Mouse (Mus musculus) heart, adult 2 months (tissue): ENCODE results near the gene Ctrb1. TPM values are rescaled to one million over a fixed set of nuclear protein-coding genes. Genes with fewer than 3 reads are reported as not detected.

Experiments
- DNase-seq, 2 experiments: peaks; one replicate each; pipeline ENCODE4 v3.0.0; 2021
- H3K27ac ChIP-seq: fragments of 200-600 bp; 2 replicates; pipeline ENCODE4 v1.8.1; 2022
- H3K27me3 ChIP-seq: fragments of 200-500 bp; 2 replicates; pipeline ENCODE4 v1.6.1; 2012; ENCODE audit warnings: mild to moderate bottlenecking, low read length, inconsistent platforms, mixed read lengths; ENCODE audit not compliant: control insufficient read depth, insufficient read depth
- H3K36me3 ChIP-seq: fragments of 200-500 bp; 2 replicates; pipeline ENCODE4 v1.6.1; 2012; ENCODE audit warnings: low read length, inconsistent platforms; ENCODE audit not compliant: control insufficient read depth, insufficient read depth
- H3K4me1 ChIP-seq: fragments of 200-500 bp; 2 replicates; pipeline ENCODE4 v1.6.1; 2011; ENCODE audit warnings: low read length; ENCODE audit not compliant: control insufficient read depth, insufficient read depth
- H3K4me3 ChIP-seq: fragments of 200-600 bp; 2 replicates; pipeline ENCODE4 v1.8.1; 2022
- H3K79me2 ChIP-seq: fragments of 200-500 bp; replicated peaks from 2 replicates; pipeline ENCODE4 v1.6.1; 2012; ENCODE audit warnings: mild to moderate bottlenecking, inconsistent platforms, low read length, moderate library complexity, mixed read lengths; ENCODE audit not compliant: control insufficient read depth, insufficient read depth
- H3K9ac ChIP-seq: fragments of 200-500 bp; 2 replicates; pipeline ENCODE4 v1.6.1; 2012; ENCODE audit warnings: low read depth, mild to moderate bottlenecking, control low read depth, inconsistent platforms, low read length, mixed read lengths
- CTCF ChIP-seq: fragments of 200-600 bp; IDR thresholded peaks from 2 replicates; pipeline ENCODE4 v1.8.1; 2022; ENCODE audit warnings: antibody characterized with exemption, mild to moderate bottlenecking, moderate library complexity
- EP300 ChIP-seq: fragments of 200-500 bp; IDR thresholded peaks from 2 replicates; pipeline ENCODE4 v1.6.1; 2011; ENCODE audit warnings: low read depth, low read length, control low read depth; ENCODE audit not compliant: insufficient read depth
- POLR2A ChIP-seq: fragments of 200-500 bp; IDR thresholded peaks from 2 replicates; pipeline ENCODE4 v1.6.1; 2011; ENCODE audit warnings: mild to moderate bottlenecking, low read depth, low read length, control low read depth; ENCODE audit not compliant: insufficient read depth
- WGBS: fragments of 180-500 bp; shearing (Covaris S2); methylation state at CpG from one replicate; pipeline ENCODE4 v1.1.7; 2018; 5-methylcytosine and 5-hydroxymethylcytosine counted together
- intact Hi-C: fragments of 180-260 bp; cut with DNase I; formaldehyde crosslinking; loops from one replicate; pipeline ENCODE4 v1.15.1; 2025
- polyA plus RNA-seq: library from polyadenylated mRNA; depleted of rRNA; stranded (reverse); fragments of >200 nt; gene quantifications from 2 replicates; pipeline ENCODE4 v1.2.3, GENCODE M21; 2012
- total RNA-seq, 2 experiments: library from RNA; stranded (reverse); gene quantifications; 2 replicates each; pipeline ENCODE4 v1.2.3; 2021

The Ctrb1 gene
- total and polyA plus RNA-seq, 3 experiments: 0.68 TPM; not detected in 2

- intact Hi-C loops: no loop called here
- Histone ChIP-seq H3K4me3 (peak overlapping the region; percentile 44), H3K27me3 (no peaks in the 10 kb centered on the region), H3K9ac (peak overlapping the region; percentile 22), H3K4me1 (peaks cover 61% of the 10 kb centered on the region), H3K79me2 (peaks cover 6% of the 10 kb centered on the region), H3K27ac (peak overlapping the region; percentile 96), H3K36me3 (no peaks in the 10 kb centered on the region; the same call in 1 of the 2 replicates)
- peak; percentile 68 to 74 for DNase-seq
- TF ChIP-seq CTCF: peak; percentile 45
- TF ChIP-seq POLR2A: peak; percentile 93
- TF ChIP-seq EP300: peak; percentile 85
- 30% methylated on average over 8 of the region's 8 CpGs for whole genome bisulfite sequencing
Measured at GRCm38 (mm10) chr8:111735335-111735761, 44.5 kb upstream of the Ctrb1 start.

- peak in 1 of 2 experiments; percentile 33 for DNase-seq
- Histone ChIP-seq H3K27ac (peak overlapping the region; percentile 96), H3K36me3 (no peaks in the 10 kb centered on the region; the same call in 1 of the 2 replicates), H3K27me3 (no peaks in the 10 kb centered on the region), H3K9ac (peak overlapping the region; percentile 22), H3K4me3 (peak overlapping the region; percentile 44), H3K79me2 (peaks cover 6% of the 10 kb centered on the region), H3K4me1 (peaks cover 61% of the 10 kb centered on the region)
- intact Hi-C loops: no loop called here
- 29% methylated on average over 6 of the region's 6 CpGs for WGBS
- no peak for TF ChIP-seq POLR2A
- TF ChIP-seq CTCF: no peak
- TF ChIP-seq EP300: no peak
Measured at GRCm38 (mm10) chr8:111734244-111734960, 43.6 kb upstream of the Ctrb1 start.

GRCm38 (mm10) chr8:111733581-111734243 is 42.9 kb upstream of the Ctrb1 start:
- 19% methylated on average over 5 of the region's 5 CpGs for WGBS
- no peak overlapping the region for H3K9ac ChIP-seq
- peak in 1 of 2 experiments; percentile 31 for DNase-seq
- H3K27me3 ChIP-seq: no peaks in the 10 kb centered on the region
- H3K36me3 ChIP-seq: no peaks in the 10 kb centered on the region; the same call in 1 of the 2 replicates
- H3K79me2 ChIP-seq: peaks cover 6% of the 10 kb centered on the region
- H3K4me1 ChIP-seq: peaks cover 58% of the 10 kb centered on the region
- intact Hi-C loops: no loop called here
- no peak overlapping the region for H3K4me3 ChIP-seq
- peak overlapping the region; percentile 96 for H3K27ac ChIP-seq
- TF ChIP-seq POLR2A: no peak
- TF ChIP-seq CTCF: no peak
- no peak for TF ChIP-seq EP300

GRCm38 (mm10) chr8:111732406-111733085 is 41.7 kb upstream of the Ctrb1 start:
- Histone ChIP-seq H3K4me3 (peak overlapping the region; percentile 89), H3K36me3 (no peaks in the 10 kb centered on the region; the same call in 1 of the 2 replicates), H3K79me2 (peaks cover 10% of the 10 kb centered on the region), H3K4me1 (peaks cover 64% of the 10 kb centered on the region), H3K27ac (peak overlapping the region; percentile 94), H3K9ac (peak overlapping the region; percentile 62), H3K27me3 (no peaks in the 10 kb centered on the region)
- TF ChIP-seq EP300: no peak
- no peak for TF ChIP-seq CTCF
- no peak for TF ChIP-seq POLR2A
- 8% methylated on average over 10 of the region's 10 CpGs for WGBS
- peak in 1 of 2 experiments; percentile 37 for DNase-seq
- intact Hi-C loops: no loop called here

- DNase-seq: peak; percentile 98 to 99
- H3K4me1 ChIP-seq: peaks cover 66% of the 10 kb centered on the region
- H3K27me3 ChIP-seq: no peaks in the 10 kb centered on the region
- H3K4me3 ChIP-seq: peak overlapping the region; percentile 89
- peak overlapping the region; percentile 94 for H3K27ac ChIP-seq
- peak overlapping the region; percentile 83 for H3K9ac ChIP-seq
- H3K79me2 ChIP-seq: peaks cover 10% of the 10 kb centered on the region
- peaks cover 4% of the 10 kb centered on the region for H3K36me3 ChIP-seq
- intact Hi-C loops: no loop called here
- 0% methylated on average over 36 of the region's 41 CpGs for WGBS
- peak; percentile 6; the same call in 1 of the 2 replicates for TF ChIP-seq CTCF
- peak; percentile 69; the same call in 1 of the 2 replicates for TF ChIP-seq POLR2A
- TF ChIP-seq EP300: no peak
Measured at GRCm38 (mm10) chr8:111732004-111732403, 41.2 kb upstream of the Ctrb1 start.
